Mouse (Mus musculus) left cerebral cortex, postnatal 36 days (tissue): ENCODE measurements around the gene Rest. TPM values are rescaled to one million over a fixed set of nuclear protein-coding genes. Genes with fewer than 3 reads are reported as not detected.
"Not testable (repeated sequence)": the region's sequence is repeated elsewhere in the genome, so short reads cannot be mapped to it uniquely, and the experiment has no call there.

Source experiments
- DNase-seq, 2 experiments: peaks; one replicate each; pipeline ENCODE4 v3.0.0; 2021 to 2022; ENCODE audit warnings: low spot score in 2 of 2, mixed read lengths in 1 of 2
- intact Hi-C: fragments of 180-260 bp; cut with DNase I; formaldehyde crosslinking; loops from one replicate; pipeline ENCODE4 v1.15.1; 2025
- total RNA-seq, 2 experiments: library from RNA; stranded (reverse); gene quantifications; 2 replicates each; pipeline ENCODE4 v1.2.3; 2021

Gene Rest
- 1 to 10 TPM; 3.4 to 3.6 TPM for total RNA-seq

DNA sequence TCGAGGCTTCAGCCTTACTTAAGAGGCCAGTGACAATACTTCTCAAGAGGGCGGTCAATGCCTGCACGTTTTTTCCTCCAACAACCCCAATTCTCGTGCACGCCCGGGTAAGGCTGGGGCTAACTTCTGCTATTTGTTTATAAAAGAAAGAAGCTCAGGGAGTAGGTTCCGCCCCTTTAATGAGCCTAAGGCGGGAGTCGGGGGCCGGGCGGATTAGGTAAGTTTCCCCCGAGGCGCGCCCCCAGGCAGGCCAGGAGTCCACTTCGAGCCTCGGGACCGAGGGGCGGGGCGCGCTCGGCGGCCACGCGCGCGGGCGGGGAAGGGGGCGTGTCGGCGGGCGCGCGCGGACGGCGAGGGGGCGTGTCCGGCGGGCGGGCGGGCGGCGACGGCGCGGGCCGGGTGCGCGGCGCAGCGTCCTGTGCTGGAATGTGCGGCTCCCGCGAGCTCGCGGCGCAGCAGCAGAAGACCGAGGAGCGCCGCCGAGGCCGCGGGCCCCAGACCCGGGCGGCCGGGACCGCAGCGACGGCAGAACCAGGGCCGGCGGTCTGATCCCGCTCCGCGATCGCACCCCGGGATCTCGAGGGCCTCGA, at the start of gene Rest:
Gene Rest, plus strand, starts transcription at position 411 of the 590 bp plus-strand sequence.
- intact Hi-C loops, result no loop called here
- DNase-seq, result peak; percentile 33 to 42

DNA sequence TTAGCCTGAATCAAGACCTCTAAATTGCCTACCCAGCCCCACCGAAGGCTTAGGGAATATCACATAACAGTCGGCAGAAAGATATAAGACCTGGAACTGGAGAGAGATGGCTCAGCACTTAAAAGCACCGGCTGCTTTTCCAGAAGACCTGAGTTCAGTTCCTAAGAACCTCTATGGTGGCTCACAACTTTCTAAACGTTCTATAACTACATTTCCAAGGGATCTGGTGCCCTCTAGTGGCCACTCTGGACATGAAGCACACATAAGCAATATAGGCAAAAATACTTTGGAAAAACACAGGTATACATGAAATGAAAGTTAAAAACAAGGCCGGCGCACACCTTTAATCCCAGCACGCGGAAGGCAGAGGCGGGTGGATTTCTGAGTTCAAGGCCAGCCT, 48.1 kb upstream of the Rest start:
- DNase-seq, result peak; percentile 26 to 69
- intact Hi-C loops, result loop anchor here (5.0 kb wide), 1 partner anchor 220 kb away; no protein-coding TSS in a partner anchor

GRCm38 (mm10) chr5:77217724-77218123, 47.6 kb upstream of the Rest start:
- no peak for DNase-seq
- intact Hi-C loops, result loop anchor here (5.0 kb wide), 1 partner anchor 220 kb away; no protein-coding TSS in a partner anchor

- no peak for DNase-seq
- intact Hi-C loops, result no loop called here
These were observed 42.0 kb upstream of the Rest start for GRCm38 (mm10) chr5:77223043-77223975.

- no peak for DNase-seq
- intact Hi-C loops, result no loop called here
These were observed 36.3 kb upstream of the Rest start for GRCm38 (mm10) chr5:77228986-77229385.

- intact Hi-C loops, DNase-seq: not testable (repeated sequence)
These were observed 33.4 kb upstream of the Rest start for GRCm38 (mm10) chr5:77231863-77232262.

GRCm38 (mm10) chr5:77234921-77235320, 30.4 kb upstream of the Rest start:
- no peak for DNase-seq
- intact Hi-C loops, result no loop called here

GRCm38 (mm10) chr5:77237104-77237503, 28.2 kb upstream of the Rest start:
- intact Hi-C loops, result no loop called here
- DNase-seq, result no peak

DNA sequence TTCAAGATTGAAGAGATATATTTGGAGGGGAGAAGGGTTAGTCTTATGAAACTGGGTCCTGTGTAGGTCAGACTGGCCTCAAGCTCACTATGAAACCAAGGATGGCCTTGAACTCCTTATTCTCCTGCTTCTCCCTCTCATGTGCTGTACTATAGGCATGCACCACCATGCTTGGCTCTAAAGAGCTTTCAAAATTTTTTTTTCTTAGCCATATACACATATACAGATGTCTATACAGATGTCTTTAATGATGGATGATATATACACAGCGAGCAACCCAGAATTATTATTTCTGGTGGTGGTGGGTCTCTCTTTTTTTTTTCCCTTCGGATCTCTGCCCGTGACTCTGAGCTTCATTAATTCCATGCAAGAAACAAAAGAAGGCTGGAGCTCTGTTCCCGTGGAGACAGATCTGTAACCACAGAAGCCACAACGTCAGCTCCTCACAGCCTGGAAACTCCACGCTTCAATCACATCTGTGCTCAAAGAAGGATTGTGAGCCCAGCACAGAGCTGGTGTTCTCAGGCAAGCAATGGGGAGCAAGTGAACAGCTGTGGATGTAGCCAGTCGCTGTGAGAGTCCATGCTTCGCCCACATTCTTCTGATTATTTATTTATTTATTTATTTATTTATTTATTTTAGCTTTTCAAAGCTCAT, 20.8 kb upstream of the Rest start:
- intact Hi-C loops, result no loop called here
- DNase-seq, result no peak

GRCm38 (mm10) chr5:77245463-77245786, 19.9 kb upstream of the Rest start:
- DNase-seq, result no peak
- intact Hi-C loops, result no loop called here

GRCm38 (mm10) chr5:77245787-77246671, 19.3 kb upstream of the Rest start:
- no peak for DNase-seq
- intact Hi-C loops, result no loop called here

DNA sequence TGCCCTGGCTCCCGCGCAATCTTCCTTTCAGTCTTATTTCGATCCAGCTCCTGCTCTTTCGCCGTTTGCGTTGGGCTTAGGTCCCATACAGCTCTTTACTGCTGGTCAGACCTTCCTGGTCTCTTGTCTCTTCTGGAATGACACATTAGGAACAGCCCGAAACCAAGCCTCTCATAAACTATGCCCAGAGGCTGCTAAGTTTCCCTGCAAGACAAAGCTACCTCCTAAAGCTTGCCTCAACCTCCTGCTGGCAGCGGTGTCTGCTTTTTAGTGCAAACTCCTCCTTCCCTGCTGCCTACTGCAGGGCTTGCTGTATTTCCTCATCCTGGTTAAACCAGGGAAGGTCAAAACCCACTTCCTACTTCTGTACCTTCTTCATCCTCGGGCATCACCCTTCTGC, 15.2 kb upstream of the Rest start:
- DNase-seq, result no peak
- intact Hi-C loops, result no loop called here

DNA sequence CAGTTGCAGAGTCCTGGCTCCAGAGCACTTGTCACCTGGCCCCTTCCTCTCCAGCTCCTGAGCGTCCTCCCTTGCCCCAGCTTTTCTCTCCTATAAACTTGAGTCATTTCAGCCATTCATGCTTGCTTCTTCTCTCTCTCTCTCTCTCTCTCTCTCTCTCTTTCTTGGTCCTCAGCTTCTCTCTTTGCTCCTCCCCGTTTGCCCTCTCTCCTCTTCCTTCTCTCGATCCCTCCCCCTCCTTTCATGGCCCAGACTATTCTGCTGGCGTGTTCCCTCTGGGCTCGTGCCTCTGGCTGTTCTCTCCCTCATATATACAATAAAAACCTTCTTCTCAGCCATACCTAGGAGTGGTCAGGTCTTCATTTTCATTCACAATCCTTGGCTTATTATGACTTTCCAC, 13.6 kb upstream of the Rest start:
- intact Hi-C loops, result no loop called here
- DNase-seq, result no peak

DNA sequence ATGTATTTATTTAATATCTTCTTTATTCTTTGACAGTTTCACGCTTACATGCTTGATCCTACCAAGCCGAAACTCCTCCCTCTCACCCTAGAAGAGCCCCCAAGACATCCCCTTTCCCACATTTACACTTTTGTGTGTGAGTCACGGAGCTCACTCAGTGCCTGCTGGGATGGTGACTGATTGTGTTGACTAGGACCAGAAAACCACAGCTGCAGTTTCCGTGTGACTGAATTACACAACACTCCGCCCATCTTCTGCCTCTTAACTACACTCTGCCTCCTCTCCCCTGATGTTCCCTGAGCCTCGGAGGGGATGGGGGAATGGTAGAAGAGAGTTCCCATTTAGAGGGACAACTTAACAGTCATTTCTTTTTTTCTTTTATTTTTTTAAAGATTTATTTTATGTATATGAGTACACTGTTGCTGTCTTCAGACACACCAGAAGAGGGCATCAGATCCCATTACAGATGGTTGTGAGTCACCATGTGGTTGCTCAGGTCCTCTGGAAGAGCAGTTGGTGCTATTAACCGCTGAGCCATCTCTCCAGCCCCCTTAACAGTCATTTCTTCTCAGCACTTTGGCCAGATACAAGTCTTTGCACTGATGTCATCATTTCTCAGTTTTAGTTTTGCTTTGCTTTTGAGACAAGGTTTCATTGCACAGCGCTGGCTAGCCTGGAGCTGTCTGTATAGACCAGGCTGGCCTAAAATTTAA, 13.0 kb upstream of the Rest start:
- intact Hi-C loops, result no loop called here
- DNase-seq, result no peak

DNA sequence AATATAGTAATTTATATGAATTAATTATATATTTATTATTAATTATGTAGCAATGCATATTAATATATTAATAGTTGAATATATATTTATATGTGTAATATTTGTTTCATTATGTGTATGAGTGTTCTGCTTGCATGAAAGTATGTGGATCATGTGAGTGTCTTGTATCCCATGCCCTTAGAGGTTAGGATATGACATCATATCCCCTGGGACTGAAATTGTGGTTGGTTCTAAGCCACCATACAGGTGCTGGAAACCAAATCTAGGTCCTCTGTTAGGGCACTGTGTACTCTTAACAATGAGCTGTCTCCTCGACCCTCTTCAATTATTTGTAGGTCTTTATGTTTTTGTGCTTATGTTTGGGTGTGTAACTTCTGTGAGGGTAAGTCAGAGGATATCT, 12.1 kb upstream of the Rest start:
- intact Hi-C loops, result no loop called here
- DNase-seq, result no peak

DNA sequence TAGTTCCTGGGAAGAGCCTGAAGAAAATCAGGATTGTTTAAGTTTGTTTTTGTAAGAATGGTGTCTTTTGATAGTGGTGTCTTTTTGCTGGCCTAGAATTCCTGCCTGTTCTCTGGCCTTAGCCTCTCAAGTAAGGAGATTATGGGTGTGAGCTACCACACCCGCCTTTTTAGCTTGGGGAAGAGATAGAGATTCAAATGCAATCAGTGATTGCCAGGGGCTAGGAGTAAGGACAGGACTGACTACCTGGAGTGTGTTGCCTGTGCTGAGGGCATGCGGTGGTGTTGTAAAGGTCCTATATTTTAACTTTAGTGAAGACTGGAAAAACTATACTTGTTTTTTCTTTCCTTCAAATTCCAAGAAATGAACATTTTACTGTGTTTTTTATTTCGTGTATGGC, 10.9 kb upstream of the Rest start:
- DNase-seq, result no peak
- intact Hi-C loops, result no loop called here

DNA sequence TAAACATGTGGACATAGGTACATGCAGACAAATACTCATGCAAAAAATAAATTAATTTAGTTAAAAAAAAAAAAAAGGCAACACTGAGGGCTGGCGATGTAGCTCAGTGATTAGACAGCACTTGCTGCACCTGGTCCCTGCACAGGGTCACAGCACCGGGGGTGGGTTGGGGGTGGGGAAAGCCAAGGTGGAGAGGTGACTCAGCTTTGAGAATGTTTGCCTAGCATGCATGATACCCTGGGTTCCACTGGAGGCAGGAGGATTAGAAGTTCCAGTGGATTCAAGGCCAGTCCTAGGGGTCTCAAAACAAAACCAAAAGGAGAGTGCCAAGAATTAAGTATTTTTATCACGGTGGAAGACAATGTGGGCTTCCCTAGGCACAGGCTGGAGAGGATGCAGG, 7.7 kb upstream of the Rest start:
- DNase-seq, result no peak
- intact Hi-C loops, result no loop called here

DNA sequence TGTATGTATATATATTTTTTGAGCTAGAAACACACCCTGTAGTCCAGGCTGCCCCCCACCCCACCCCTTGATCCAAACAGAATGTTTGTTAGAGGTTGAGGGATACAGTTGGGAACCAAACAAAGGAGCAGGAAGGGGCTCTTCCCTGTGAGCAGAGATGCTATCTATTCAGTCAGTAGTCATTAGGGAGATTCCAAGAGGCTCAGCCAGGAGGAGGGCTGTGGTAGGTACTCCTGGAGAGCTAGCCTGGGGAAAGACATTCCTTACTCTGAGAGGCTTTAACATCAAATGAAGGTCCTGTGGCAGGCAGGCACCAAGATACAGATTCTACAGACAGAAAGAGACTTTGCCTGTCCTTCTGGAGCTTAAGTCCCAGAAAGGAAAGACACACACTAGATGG, 6.0 kb upstream of the Rest start:
- intact Hi-C loops, result no loop called here
- DNase-seq, result no peak

GRCm38 (mm10) chr5:77260141-77260540, 5.2 kb upstream of the Rest start:
- DNase-seq, result no peak
- intact Hi-C loops, result no loop called here
